Mouse (Mus musculus) left cerebral cortex, postnatal 36 days (tissue): ENCODE results near the gene Lrrc15. TPM values are rescaled to one million over a fixed set of nuclear protein-coding genes. Genes with fewer than 3 reads are reported as not detected.

ENCODE experiments used
- DNase-seq, 2 experiments: peaks; one replicate each; pipeline ENCODE4 v3.0.0; 2021 to 2022; ENCODE audit warnings: low spot score in 2 of 2, mixed read lengths in 1 of 2
- intact Hi-C: fragments of 180-260 bp; cut with DNase I; formaldehyde crosslinking; loops from one replicate; pipeline ENCODE4 v1.15.1; 2025
- total RNA-seq, 2 experiments: library from RNA; stranded (reverse); gene quantifications; 2 replicates each; pipeline ENCODE4 v1.2.3; 2021

The Lrrc15 gene
- total RNA-seq, result not detected

DNA sequence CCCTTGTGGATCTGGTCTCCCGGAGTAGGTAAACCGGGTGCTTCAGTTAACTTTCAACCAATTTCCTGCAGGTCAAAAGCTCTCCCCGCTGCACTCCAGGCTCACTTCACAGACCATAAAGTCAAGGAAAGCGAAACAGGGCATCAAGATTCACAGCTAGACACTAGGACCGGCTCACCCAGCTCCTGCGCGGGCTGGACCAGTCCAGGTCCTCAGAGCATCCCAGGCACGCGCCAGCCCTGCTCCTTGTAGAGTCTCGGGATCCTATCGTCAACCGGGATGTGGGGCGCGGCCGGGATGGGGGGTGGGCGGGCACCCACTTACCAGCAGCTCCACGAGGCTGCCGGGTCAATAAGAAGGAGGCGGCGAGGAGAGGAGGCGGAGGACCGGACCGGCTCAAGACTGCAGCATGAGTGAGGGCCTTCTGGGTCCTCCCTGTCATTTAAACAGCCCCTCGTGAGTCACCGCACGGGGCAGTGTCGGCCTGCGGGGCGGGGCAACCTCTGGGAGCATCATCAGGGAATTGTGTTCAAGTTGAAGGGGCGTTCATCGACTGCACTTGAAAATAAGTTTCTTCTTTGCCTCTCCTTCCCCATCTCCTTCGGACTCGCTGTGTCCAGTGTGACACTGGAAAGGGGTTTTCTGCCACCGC is at the start of gene Lrrc15:
Lrrc15 (minus strand) TSS at position 413 of the 652 bp plus-strand sequence.
- intact Hi-C loops, result no loop called here
- no peak for DNase-seq

- intact Hi-C loops, result loop anchor here (10.0 kb wide), 1 partner anchor 689 kb away; no protein-coding TSS in a partner anchor
- no peak for DNase-seq
These were observed 31.2 kb upstream of the Lrrc15 start for GRCm38 (mm10) chr16:30314236-30314635.

DNA sequence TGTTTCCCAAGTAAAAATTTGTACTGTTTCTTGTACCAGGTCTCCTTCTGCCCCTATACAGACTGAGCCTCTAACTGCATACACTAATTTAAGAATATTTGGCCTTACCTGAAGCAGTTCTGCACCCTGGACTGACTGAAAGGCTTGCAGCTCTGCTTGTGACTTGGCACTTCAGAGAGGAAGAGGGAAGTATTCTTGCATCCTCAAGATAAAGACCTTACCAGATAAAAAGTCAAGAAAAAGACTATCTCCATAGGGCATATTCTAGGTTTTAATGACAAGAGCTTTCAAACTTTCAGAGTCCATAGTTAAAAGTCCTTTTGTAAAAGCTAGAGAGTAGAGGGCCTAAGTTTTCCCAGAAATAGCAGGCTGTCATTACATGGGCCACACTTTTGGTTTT is 27.6 kb upstream of the Lrrc15 start, which contains the start of gene Gp5:
Gp5 (minus strand) TSS at position 133 of the 400 bp plus-strand sequence.
- DNase-seq, result no peak
- intact Hi-C loops, result loop anchor here (2.0 to 10.0 kb wide), 2 partner anchors 58 to 686 kb away; no protein-coding TSS in a partner anchor

GRCm38 (mm10) chr16:30310171-30310515 is 27.1 kb upstream of the Lrrc15 start:
- intact Hi-C loops, result loop anchor here (2.0 to 10.0 kb wide), 2 partner anchors 57 to 685 kb away; no protein-coding TSS in a partner anchor
- DNase-seq, result no peak

GRCm38 (mm10) chr16:30309395-30310170 is 26.5 kb upstream of the Lrrc15 start:
- intact Hi-C loops, result loop anchor here (2.0 to 10.0 kb wide), 2 partner anchors 57 to 685 kb away; no protein-coding TSS in a partner anchor
- DNase-seq, result peak; percentile 27 to 43

DNA sequence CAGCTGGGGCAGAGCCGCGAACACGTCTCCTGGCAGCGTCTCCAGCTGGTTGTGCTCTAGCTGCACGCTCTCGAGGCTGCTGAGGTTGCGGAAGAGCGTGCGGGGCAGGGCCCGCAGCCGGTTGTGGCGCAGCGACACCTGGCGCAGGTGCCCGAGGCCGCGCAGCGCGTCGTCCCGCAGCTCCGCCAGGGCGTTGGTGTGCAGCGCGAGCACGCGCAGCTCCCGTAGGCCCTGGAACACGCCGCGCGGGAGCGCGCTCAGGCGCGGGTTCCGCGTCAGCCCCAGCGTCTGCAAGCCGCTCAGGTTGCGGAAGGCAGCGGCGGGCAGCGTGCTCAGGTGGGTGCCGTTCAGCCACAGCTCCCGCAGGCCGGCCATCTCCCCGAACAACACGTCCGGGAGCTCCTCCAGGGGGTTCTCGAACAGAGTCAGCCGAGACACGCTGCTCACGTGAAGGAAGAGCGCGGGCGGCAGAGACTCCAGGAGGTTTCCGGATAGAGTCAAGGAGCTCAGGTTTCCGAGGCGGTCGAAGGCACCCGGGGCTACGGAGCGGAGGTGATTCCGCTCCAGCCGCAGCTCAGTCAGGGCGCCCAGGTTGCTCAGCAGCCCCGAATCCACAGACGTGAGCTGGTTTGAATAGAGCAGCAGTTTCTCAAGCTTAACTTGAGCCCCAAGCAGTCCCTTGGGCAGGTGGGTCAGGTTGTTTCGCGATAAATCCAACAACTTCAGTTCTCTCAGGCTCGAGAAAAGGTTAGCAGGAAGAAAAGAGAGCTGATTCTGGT is 25.7 kb upstream of the Lrrc15 start:
- intact Hi-C loops, result no loop called here
- peak; percentile 64 to 80 for DNase-seq

DNA sequence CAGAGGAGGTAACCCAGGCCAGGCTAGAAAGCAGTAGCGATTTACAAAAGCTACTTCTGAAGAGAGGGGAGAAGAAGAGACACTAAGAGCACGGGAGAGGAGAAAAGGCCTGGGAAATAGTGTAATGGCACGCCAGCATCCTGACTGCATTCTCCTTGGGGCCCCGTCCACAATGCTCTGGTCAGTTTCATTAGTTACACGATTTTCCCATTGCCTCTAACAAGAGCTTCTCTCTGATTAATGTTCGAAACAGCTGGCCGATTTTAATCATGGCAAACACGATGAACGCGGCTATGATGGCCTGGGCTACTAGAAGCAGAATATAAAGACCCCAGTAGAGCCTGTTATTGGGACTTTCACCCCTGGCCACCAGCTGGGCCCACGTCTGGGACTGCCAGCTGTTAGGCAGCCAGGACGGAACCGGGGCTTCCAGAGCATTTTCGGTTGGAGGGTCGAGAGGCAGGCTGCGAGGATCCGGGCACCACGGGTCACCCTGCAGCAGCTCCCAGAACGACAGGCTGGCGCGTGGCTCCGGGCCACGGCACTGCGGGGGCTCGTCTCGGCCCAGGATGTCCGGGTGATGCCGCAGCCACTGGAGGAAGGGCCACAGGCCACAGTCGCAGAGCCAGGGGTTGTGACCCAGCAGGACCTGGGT is 25.0 kb upstream of the Lrrc15 start:
- DNase-seq, result peak in 1 of 2 experiments; percentile 9
- intact Hi-C loops, result no loop called here

DNA sequence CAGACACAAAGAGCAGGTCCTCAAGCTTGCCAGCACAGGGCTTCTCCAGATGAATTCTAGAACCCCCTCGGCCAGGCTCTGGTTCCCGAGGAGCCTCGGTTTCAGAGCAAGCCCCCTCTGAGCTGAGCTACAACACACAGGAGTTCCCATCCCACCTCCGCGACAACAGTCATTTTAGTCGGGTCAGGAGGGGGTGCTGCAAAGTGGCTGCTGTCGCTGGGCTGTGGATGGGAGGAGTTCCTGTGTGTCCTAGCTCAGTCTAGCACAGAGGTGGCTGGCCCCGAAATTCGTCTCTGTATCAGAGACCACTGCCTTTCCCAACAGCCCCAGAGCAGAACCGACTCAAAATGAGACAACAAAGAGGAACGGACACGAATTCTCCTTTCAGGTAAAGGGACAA is 24.2 kb upstream of the Lrrc15 start:
- intact Hi-C loops, result no loop called here
- DNase-seq, result no peak

- no peak for DNase-seq
- intact Hi-C loops, result no loop called here
These were observed 23.0 kb upstream of the Lrrc15 start for GRCm38 (mm10) chr16:30306102-30306501.

DNA sequence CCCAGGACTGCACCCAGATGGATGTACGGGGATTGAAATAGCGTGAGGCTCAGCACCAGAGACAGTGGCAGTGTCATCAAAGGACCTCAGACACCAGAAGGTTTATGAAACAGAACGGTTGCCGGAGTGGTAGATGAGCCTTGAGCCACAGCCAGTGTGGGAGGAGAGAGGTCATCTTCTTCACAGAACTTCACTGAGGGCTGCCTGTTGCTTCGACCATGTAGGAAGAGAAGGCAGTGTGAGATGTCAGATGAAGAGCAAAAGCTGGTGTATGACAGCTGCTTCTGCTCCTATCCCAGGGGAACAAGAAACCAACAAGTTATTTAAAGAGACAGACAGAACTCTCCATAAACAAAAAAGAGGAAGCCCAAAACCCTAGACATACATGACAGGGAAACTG is 21.2 kb upstream of the Lrrc15 start:
- no peak for DNase-seq
- intact Hi-C loops, result no loop called here

GRCm38 (mm10) chr16:30303411-30303810 is 20.4 kb upstream of the Lrrc15 start:
- no peak for DNase-seq
- intact Hi-C loops, result no loop called here

DNA sequence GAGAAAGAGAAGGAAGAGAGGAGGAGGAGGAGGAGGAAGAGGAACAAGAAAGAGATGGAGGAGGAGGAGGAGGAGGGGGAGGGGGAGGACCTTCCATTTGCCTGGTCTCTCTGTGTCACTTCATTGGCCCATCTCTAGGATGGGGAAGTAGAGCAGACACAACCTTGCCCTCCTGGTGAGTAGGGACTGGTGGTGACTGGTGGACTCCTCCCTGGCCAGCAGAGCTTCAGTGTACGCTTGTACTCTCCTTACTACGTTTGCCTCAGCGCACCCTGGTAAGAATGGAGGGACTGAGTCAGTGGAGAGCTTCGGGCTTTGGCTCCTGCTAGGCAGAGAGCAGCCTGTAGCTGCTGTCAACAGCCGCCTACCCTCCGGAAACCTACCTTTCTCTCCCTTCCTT is 19.6 kb upstream of the Lrrc15 start:
- intact Hi-C loops, result no loop called here
- DNase-seq, result no peak

DNA sequence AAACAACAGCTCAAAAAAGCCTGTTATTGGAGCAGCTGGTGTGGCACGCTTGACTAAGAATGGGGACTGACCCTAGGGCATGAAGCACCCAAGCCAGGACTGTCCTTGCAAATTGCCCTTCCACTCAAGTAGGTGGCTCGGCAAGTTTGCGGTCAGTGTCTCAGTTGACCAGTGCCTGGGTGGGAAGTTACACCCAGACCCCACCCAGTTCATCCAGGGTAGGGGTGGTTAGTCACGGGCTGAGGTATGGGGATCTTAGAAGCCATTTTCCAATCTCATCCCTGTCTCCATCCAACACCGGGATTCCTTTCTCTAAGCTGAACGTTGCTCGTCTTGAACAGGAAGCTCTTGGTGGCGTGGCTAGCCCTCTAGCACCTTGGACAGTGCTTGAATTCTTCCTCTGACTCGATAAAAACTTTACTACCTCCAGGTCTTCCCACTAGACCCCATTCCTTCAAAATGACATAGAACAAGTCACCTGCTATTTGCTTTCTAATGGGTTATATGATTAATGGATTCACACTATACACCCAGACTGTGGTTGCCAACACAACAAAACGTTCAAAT is 16.7 kb upstream of the Lrrc15 start:
- intact Hi-C loops, result no loop called here
- no peak for DNase-seq

DNA sequence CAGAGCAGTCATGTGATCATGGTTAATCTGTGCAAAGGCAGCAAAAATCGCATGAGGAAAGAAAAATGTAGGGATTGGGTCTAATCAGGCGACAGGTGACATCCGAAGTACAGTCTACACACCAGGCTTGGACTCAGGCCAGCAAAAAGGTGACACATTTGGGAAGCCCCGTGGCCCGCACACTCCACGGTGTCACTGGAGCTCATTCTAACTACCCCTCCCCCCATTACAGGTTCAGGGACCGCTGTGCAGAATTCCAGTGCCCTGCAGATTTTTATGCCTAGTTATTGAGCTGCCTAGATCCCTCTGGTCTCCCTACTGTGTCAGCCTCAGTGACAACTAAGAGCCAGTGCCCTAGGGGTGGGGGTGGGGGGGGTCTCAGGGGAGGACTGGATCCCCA is 14.4 kb upstream of the Lrrc15 start:
- no peak for DNase-seq
- intact Hi-C loops, result no loop called here

- DNase-seq, result no peak
- intact Hi-C loops, result no loop called here
These were observed 13.7 kb upstream of the Lrrc15 start for GRCm38 (mm10) chr16:30296601-30297275.

DNA sequence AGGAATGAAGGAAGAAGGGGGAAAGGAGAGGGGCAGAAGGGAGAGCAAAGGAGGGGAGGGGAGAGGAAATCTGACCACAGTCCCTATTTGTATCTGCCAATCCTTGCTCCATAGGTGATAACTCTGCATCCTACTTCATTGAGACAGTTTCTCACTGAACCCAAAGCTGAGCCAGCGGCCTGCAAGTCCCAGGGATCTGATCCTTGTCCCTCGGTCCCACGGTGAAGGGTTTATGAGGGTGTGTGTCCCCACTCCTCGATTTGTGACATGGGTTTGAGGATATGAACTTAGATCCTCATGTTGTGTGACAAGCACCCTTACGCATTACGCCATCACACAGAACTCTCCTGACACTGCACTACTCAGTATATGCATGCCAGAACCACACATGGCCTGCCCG is 12.1 kb upstream of the Lrrc15 start:
- intact Hi-C loops, result no loop called here
- DNase-seq, result no peak

DNA sequence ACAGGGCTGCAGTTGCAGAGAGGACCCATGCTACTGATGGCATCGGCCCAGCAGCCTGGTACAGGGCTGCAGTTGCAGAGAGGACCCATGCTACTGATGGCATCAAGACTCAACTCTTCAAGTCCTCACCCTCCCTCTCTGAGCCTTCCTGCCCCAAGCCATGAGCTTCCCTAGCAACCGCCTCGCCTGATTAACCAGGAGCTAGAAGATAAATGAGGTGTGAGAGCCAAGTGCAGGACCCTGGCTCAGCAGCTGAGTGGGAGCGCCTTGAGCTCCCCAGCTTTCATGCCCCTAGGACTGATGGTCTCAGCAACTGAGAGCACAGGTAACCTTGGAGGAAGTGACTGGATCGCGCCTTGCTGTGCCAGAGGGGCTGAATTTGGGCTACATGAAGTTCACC is 7.4 kb upstream of the Lrrc15 start:
- intact Hi-C loops, result no loop called here
- DNase-seq, result no peak

- intact Hi-C loops, result no loop called here
- no peak for DNase-seq
These were observed 2.6 kb upstream of the Lrrc15 start for GRCm38 (mm10) chr16:30285701-30286100.
